Mouse (Mus musculus) limb, embryonic 14.5 days (tissue): ENCODE data around the gene Jam3. TPM values are rescaled to one million over a fixed set of nuclear protein-coding genes. Genes with fewer than 3 reads are reported as not detected.
A peak's percentile ranks its signal among the peaks of the same experiment; 100 is the strongest.

Source experiments
- ATAC-seq: fragments of 200-750 bp; cut with Nextera tagmentation; 2 replicates; pipeline ENCODE4 v1.8.0; 2017; ENCODE audit warnings: low read depth, moderate number of reproducible peaks, moderate TSS enrichment; ENCODE audit not compliant: low FRiP score
- DNase-seq: peaks from one replicate; pipeline ENCODE4 v3.0.0-alpha.2; 2015; ENCODE audit warnings: low spot score
- H3K27ac ChIP-seq: fragments of 300-500 bp; sonication (generic); replicated peaks from 2 replicates; pipeline ENCODE4 v1.5.1; 2014; ENCODE audit warnings: low read depth, mild to moderate bottlenecking, low read length, moderate library complexity, mixed read lengths
- H3K27me3 ChIP-seq: fragments of 300-500 bp; sonication (generic); 2 replicates; pipeline ENCODE4 v1.6.1; 2014; ENCODE audit warnings: low read length, mixed read lengths; ENCODE audit not compliant: control insufficient read depth, insufficient read depth
- H3K36me3 ChIP-seq: fragments of 300-500 bp; sonication (generic); 2 replicates; pipeline ENCODE4 v1.6.1; 2014; ENCODE audit warnings: mild to moderate bottlenecking, low read length, moderate library complexity, mixed read lengths; ENCODE audit not compliant: control insufficient read depth, insufficient read depth
- H3K4me1 ChIP-seq: fragments of 300-500 bp; sonication (generic); 2 replicates; pipeline ENCODE4 v1.6.1; 2014; ENCODE audit warnings: antibody characterized with exemption, low read length, mixed read lengths; ENCODE audit not compliant: control insufficient read depth, insufficient read depth
- H3K4me2 ChIP-seq: fragments of 300-500 bp; sonication (generic); replicated peaks from 2 replicates; pipeline ENCODE4 v1.6.1; 2014; ENCODE audit warnings: low read depth, mild to moderate bottlenecking, low read length, moderate library complexity; ENCODE audit not compliant: severe bottlenecking
- H3K4me3 ChIP-seq: fragments of 300-500 bp; sonication (generic); replicated peaks from 2 replicates; pipeline ENCODE4 v1.5.1; 2014; ENCODE audit warnings: low read length
- H3K9ac ChIP-seq: fragments of 300-500 bp; sonication (generic); 2 replicates; pipeline ENCODE4 v1.6.1; 2014; ENCODE audit warnings: mild to moderate bottlenecking, low read depth, low read length, moderate library complexity; ENCODE audit not compliant: severe bottlenecking
- H3K9me3 ChIP-seq: fragments of 300-500 bp; sonication (generic); 2 replicates; pipeline ENCODE4 v1.6.1; 2016; ENCODE audit warnings: low read length; ENCODE audit not compliant: control insufficient read depth
- POLR2A ChIP-seq: fragments of 200-500 bp; IDR thresholded peaks from 2 replicates; pipeline ENCODE4 v1.8.0; 2012; ENCODE audit warnings: inconsistent platforms, mild to moderate bottlenecking, moderate library complexity, borderline replicate concordance; ENCODE audit not compliant: insufficient read depth, insufficient read length; ENCODE audit errors: extremely low read depth
- WGBS: fragments of 180-500 bp; shearing (Covaris S2); extraction: QIAGEN DNeasy Blood & Tissue Kit; methylation state at CpG from one replicate; pipeline ENCODE4 v1.1.7; 2014; 5-methylcytosine and 5-hydroxymethylcytosine counted together
- polyA plus RNA-seq, 2 experiments: library from polyadenylated mRNA; depleted of rRNA in 1 of 2; stranded (reverse) in 1 of 2; unstranded in 1 of 2; fragments of >200 nt; fragmentation: Nextera tagmentation in 1 of 2; extraction: Ambion mirVana in 1 of 2; gene quantifications; 2 replicates each; pipeline versions ENCODE4 v1.2.1 to v1.2.3; 2012 to 2014

Gene Jam3
- polyA plus RNA-seq, 2 experiments = 100 to 110 TPM

- H3K4me1 ChIP-seq = peaks cover 5% of the 10 kb centered on the region
- no peak overlapping the region for H3K4me2 ChIP-seq
- H3K9ac ChIP-seq = no peak overlapping the region
- H3K9me3 ChIP-seq = no peaks in the 10 kb centered on the region
- H3K27me3 ChIP-seq = no peaks in the 10 kb centered on the region
- 31% methylated on average over 18 of the region's 18 CpGs for WGBS
- H3K4me3 ChIP-seq = no peak overlapping the region
- TF ChIP-seq POLR2A = no peak
- no peak overlapping the region for H3K27ac ChIP-seq
- peak; percentile 71 for ATAC-seq
- H3K36me3 ChIP-seq = peaks cover 2% of the 10 kb centered on the region; the same call in 1 of the 2 replicates
- DNase-seq = peak; percentile 44
Measured at GRCm38 (mm10) chr9:27148631-27149471, 6.4 kb downstream of the Jam3 start.

DNA sequence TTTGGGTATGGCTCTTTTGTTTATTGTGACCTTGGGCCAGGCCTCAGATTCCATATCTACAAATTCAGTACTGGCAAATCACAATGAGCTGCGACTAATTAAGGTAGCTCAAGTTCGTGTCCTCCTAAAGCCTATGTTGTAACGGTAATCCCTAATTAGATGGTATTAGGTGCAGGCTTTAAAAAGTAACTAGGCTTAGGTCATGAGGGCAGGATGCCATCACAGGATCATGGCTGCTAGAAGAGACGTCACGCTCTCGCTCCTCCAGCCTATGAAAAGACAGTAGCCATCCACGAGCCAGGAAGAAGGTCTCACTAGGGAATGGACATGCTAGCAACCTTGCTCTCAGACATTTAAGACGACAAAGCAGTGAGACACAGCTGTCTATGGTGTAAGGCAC lies 7.3 kb downstream of the Jam3 start:
- Histone ChIP-seq H3K36me3 (peaks cover 2% of the 10 kb centered on the region; the same call in 1 of the 2 replicates), H3K27me3 (no peaks in the 10 kb centered on the region), H3K9me3 (no peaks in the 10 kb centered on the region), H3K9ac (no peak overlapping the region), H3K4me1 (peaks cover 3% of the 10 kb centered on the region; the same call in 1 of the 2 replicates), H3K27ac (no peak overlapping the region), H3K4me3 (no peak overlapping the region), H3K4me2 (no peak overlapping the region)
- DNase-seq (no peak), ATAC-seq (no peak)
- 77% methylated on average over 8 of the region's 8 CpGs for WGBS
- TF ChIP-seq POLR2A = no peak

DNA sequence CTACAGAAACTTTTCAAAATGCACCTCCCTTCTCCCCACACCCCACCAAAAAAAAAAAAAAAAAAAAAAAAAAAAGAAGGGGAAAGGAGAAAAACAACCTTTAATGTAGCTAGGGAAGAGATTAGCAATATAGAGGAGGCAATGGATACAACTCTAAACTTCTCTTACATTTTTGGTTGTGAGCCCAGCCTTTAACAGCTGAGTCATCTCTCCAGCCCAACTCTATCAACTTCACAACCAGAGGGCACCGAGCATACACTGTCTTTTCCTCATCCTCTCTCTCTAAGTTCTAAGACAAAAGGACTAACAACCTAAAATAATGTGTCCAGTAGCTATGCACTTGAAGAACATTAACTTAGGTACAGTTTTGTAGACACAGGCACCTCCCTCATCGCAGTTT lies 8.4 kb downstream of the Jam3 start:
- H3K4me1 ChIP-seq = peaks cover 3% of the 10 kb centered on the region; the same call in 1 of the 2 replicates
- no peaks in the 10 kb centered on the region for H3K27me3 ChIP-seq
- H3K9me3 ChIP-seq = no peaks in the 10 kb centered on the region
- peaks cover 9% of the 10 kb centered on the region for H3K36me3 ChIP-seq
- H3K27ac ChIP-seq = no peak overlapping the region
- no peak for TF ChIP-seq POLR2A
- 95% methylated on average over 2 of the region's 2 CpGs for WGBS
- ATAC-seq (no peak), DNase-seq (no peak)
- no peak overlapping the region for H3K4me2 ChIP-seq
- no peak overlapping the region for H3K4me3 ChIP-seq
- no peak overlapping the region for H3K9ac ChIP-seq

DNA sequence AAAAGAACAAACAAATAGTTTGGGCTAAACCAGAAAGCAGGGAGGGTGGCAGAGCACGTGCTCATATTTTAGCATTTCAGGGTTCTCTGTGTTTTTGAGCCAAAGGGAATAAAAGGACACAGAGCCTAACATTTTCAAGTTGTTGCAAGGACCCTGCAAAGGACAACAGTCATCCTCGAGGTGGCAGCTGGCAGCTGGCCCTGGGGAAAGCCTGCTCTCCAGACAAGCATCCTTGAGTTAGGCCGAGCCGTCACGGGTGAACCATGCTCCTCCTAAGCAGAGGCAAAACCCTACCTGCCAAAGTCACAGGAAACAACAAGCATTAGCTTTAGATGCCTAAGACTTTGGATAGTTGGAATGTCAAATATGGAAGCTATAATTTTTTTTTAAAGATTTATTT lies 10.2 kb downstream of the Jam3 start:
- H3K27ac ChIP-seq = no peak overlapping the region
- 83% methylated on average over 5 of the region's 5 CpGs for WGBS
- peaks cover 3% of the 10 kb centered on the region; the same call in 1 of the 2 replicates for H3K4me1 ChIP-seq
- no peaks in the 10 kb centered on the region for H3K27me3 ChIP-seq
- no peaks in the 10 kb centered on the region for H3K9me3 ChIP-seq
- H3K4me3 ChIP-seq = no peak overlapping the region
- ATAC-seq (no peak), DNase-seq (no peak)
- H3K4me2 ChIP-seq = no peak overlapping the region
- peaks cover 16% of the 10 kb centered on the region for H3K36me3 ChIP-seq
- no peak overlapping the region for H3K9ac ChIP-seq
- TF ChIP-seq POLR2A = no peak

DNA sequence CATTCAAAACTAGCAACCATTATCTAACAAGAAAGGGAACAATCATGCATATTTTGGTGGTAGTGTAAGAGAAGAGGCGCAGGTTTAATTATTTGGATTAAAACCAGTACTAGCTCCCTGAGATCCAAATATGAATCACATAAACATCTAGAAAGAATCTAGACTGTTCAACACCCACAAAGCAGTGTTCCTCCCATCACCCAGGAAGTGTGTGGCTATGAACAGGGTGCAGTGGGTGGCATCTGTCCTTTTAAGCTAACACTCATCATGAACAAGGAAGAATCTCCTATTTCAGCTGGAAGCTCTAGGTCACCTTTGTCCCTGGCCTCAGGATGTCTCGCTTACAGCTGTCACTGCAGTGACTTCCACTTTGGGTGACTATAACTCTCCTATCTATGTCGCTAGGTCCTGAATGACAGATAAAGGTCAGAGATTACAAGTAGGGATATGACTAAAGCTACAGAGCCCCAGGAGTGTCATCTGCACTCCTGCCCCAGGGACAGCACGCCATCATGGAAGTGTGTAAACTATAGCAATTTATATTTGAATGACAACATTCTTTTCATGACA lies 10.9 kb downstream of the Jam3 start:
- DNase-seq = no peak
- whole genome bisulfite sequencing = 88% methylated on average over 4 of the region's 4 CpGs

More for the DNA sequence above, 10.9 kb downstream of the Jam3 start:
- Histone ChIP-seq H3K4me2 (no peak overlapping the region), H3K36me3 (peaks cover 16% of the 10 kb centered on the region), H3K4me3 (no peak overlapping the region), H3K9ac (no peak overlapping the region), H3K4me1 (peaks cover 3% of the 10 kb centered on the region; the same call in 1 of the 2 replicates), H3K27me3 (no peaks in the 10 kb centered on the region), H3K27ac (no peak overlapping the region), H3K9me3 (no peaks in the 10 kb centered on the region)
- ATAC-seq = no peak
- no peak for TF ChIP-seq POLR2A
